Mouse (Mus musculus): ENCODE data around the gene Brd7. TPM values are rescaled to one million over a fixed set of nuclear protein-coding genes. Genes with fewer than 3 reads are reported as not detected.
A peak's percentile ranks its signal among the peaks of the same experiment; 100 is the strongest.

Gene Brd7
- polyA plus RNA-seq, 1 experiment, result 30.7 TPM

- no peak for TF ChIP-seq POLR2A (IDR thresholded peaks at IDR 0.05; ENCODE audit: control insufficient read depth, low read depth, low read length)
- peak overlapping the region; percentile 18 for H3K27ac ChIP-seq (ENCODE audit: control insufficient read depth, insufficient read depth, low read depth, low read length)
- H3K4me3 ChIP-seq (ENCODE audit: control insufficient read depth, low read depth, low read length), result no peak overlapping the region
- peaks cover 11% of the 10 kb centered on the region; the same call in 1 of the 2 replicates for H3K4me1 ChIP-seq (ENCODE audit: control insufficient read depth, insufficient read depth, low read length)
- H3K27me3 ChIP-seq (ENCODE audit: control insufficient read depth, insufficient read depth, low read length), result no peaks in the 10 kb centered on the region
- H3K36me3 ChIP-seq (ENCODE audit: control insufficient read depth, insufficient read depth, low read length), result no peaks in the 10 kb centered on the region
These were observed 63.3 kb downstream of the Brd7 start for GRCm38 (mm10) chr8:88298733-88299103.

- peaks cover 11% of the 10 kb centered on the region; the same call in 1 of the 2 replicates for H3K4me1 ChIP-seq (ENCODE audit: control insufficient read depth, insufficient read depth, low read length)
- H3K36me3 ChIP-seq (ENCODE audit: control insufficient read depth, insufficient read depth, low read length), result no peaks in the 10 kb centered on the region
- H3K27ac ChIP-seq (ENCODE audit: control insufficient read depth, insufficient read depth, low read depth, low read length), result peak overlapping the region; percentile 18
- no peaks in the 10 kb centered on the region for H3K27me3 ChIP-seq (ENCODE audit: control insufficient read depth, insufficient read depth, low read length)
- no peak overlapping the region for H3K4me3 ChIP-seq (ENCODE audit: control insufficient read depth, low read depth, low read length)
- TF ChIP-seq POLR2A (IDR thresholded peaks at IDR 0.05; ENCODE audit: control insufficient read depth, low read depth, low read length) (no peak), CTCF (IDR thresholded peaks at IDR 0.05; ENCODE audit: control insufficient read depth, insufficient read depth, insufficient replicate concordance, low read depth, low read length) (no peak)
These were observed 63.8 kb downstream of the Brd7 start for GRCm38 (mm10) chr8:88297976-88298732.

GRCm38 (mm10) chr8:88294977-88295376, 67.0 kb downstream of the Brd7 start:
- no peaks in the 10 kb centered on the region for H3K27me3 ChIP-seq (ENCODE audit: control insufficient read depth, insufficient read depth, low read length)
- H3K36me3 ChIP-seq (ENCODE audit: control insufficient read depth, insufficient read depth, low read length), result no peaks in the 10 kb centered on the region
- no peak overlapping the region for H3K27ac ChIP-seq (ENCODE audit: control insufficient read depth, insufficient read depth, low read depth, low read length)
- TF ChIP-seq CTCF (IDR thresholded peaks at IDR 0.05; ENCODE audit: control insufficient read depth, insufficient read depth, insufficient replicate concordance, low read depth, low read length), result no peak
- TF ChIP-seq POLR2A (IDR thresholded peaks at IDR 0.05; ENCODE audit: control insufficient read depth, low read depth, low read length), result no peak
- H3K4me3 ChIP-seq (ENCODE audit: control insufficient read depth, low read depth, low read length), result no peak overlapping the region
- H3K4me1 ChIP-seq (ENCODE audit: control insufficient read depth, insufficient read depth, low read length), result peaks cover 13% of the 10 kb centered on the region

GRCm38 (mm10) chr8:88293590-88294356, 68.2 kb downstream of the Brd7 start:
- no peaks in the 10 kb centered on the region for H3K36me3 ChIP-seq (ENCODE audit: control insufficient read depth, insufficient read depth, low read length)
- no peak overlapping the region for H3K4me3 ChIP-seq (ENCODE audit: control insufficient read depth, low read depth, low read length)
- H3K27me3 ChIP-seq (ENCODE audit: control insufficient read depth, insufficient read depth, low read length), result no peaks in the 10 kb centered on the region
- TF ChIP-seq POLR2A (IDR thresholded peaks at IDR 0.05; ENCODE audit: control insufficient read depth, low read depth, low read length), result no peak
- TF ChIP-seq CTCF (IDR thresholded peaks at IDR 0.05; ENCODE audit: control insufficient read depth, insufficient read depth, insufficient replicate concordance, low read depth, low read length), result no peak
- no peak overlapping the region for H3K27ac ChIP-seq (ENCODE audit: control insufficient read depth, insufficient read depth, low read depth, low read length)
- H3K4me1 ChIP-seq (ENCODE audit: control insufficient read depth, insufficient read depth, low read length), result peaks cover 11% of the 10 kb centered on the region

- no peaks in the 10 kb centered on the region for H3K36me3 ChIP-seq (ENCODE audit: control insufficient read depth, insufficient read depth, low read length)
- no peaks in the 10 kb centered on the region for H3K27me3 ChIP-seq (ENCODE audit: control insufficient read depth, insufficient read depth, low read length)
- no peak overlapping the region for H3K27ac ChIP-seq (ENCODE audit: control insufficient read depth, insufficient read depth, low read depth, low read length)
- no peak overlapping the region for H3K4me3 ChIP-seq (ENCODE audit: control insufficient read depth, low read depth, low read length)
- peaks cover 6% of the 10 kb centered on the region for H3K4me1 ChIP-seq (ENCODE audit: control insufficient read depth, insufficient read depth, low read length)
- TF ChIP-seq CTCF (IDR thresholded peaks at IDR 0.05; ENCODE audit: control insufficient read depth, insufficient read depth, insufficient replicate concordance, low read depth, low read length), result no peak
- TF ChIP-seq POLR2A (IDR thresholded peaks at IDR 0.05; ENCODE audit: control insufficient read depth, low read depth, low read length), result no peak
These were observed 69.1 kb downstream of the Brd7 start for GRCm38 (mm10) chr8:88292926-88293325.

GRCm38 (mm10) chr8:88291305-88291690, 70.7 kb downstream of the Brd7 start:
- Histone ChIP-seq H3K36me3 (ENCODE audit: control insufficient read depth, insufficient read depth, low read length) (no peaks in the 10 kb centered on the region), H3K27me3 (ENCODE audit: control insufficient read depth, insufficient read depth, low read length) (no peaks in the 10 kb centered on the region), H3K4me3 (ENCODE audit: control insufficient read depth, low read depth, low read length) (no peak overlapping the region), H3K27ac (ENCODE audit: control insufficient read depth, insufficient read depth, low read depth, low read length) (no peak overlapping the region), H3K4me1 (ENCODE audit: control insufficient read depth, insufficient read depth, low read length) (peaks cover 7% of the 10 kb centered on the region)
- no peak for TF ChIP-seq CTCF (IDR thresholded peaks at IDR 0.05; ENCODE audit: control insufficient read depth, insufficient read depth, insufficient replicate concordance, low read depth, low read length)
- no peak for TF ChIP-seq POLR2A (IDR thresholded peaks at IDR 0.05; ENCODE audit: control insufficient read depth, low read depth, low read length)
